Mouse (Mus musculus): ENCODE results near the gene Atp6v1g2.

- no peak for TF ChIP-seq CTCF (conservative IDR thresholded peaks at IDR 0.05; ENCODE audit: low read length)
- no peak for TF ChIP-seq NANOG (IDR thresholded peaks at IDR 0.05; ENCODE audit: borderline replicate concordance, low read length)
- no peak for TF ChIP-seq POU5F1 (IDR thresholded peaks at IDR 0.05; ENCODE audit: borderline replicate concordance, low read length)
These were observed 23.9 kb downstream of the Atp6v1g2 start for GRCm38 (mm10) chr17:35257378-35257777.
